7 mouse cellular contexts compared by ENCODE assay signal in the genomic region with DNA sequence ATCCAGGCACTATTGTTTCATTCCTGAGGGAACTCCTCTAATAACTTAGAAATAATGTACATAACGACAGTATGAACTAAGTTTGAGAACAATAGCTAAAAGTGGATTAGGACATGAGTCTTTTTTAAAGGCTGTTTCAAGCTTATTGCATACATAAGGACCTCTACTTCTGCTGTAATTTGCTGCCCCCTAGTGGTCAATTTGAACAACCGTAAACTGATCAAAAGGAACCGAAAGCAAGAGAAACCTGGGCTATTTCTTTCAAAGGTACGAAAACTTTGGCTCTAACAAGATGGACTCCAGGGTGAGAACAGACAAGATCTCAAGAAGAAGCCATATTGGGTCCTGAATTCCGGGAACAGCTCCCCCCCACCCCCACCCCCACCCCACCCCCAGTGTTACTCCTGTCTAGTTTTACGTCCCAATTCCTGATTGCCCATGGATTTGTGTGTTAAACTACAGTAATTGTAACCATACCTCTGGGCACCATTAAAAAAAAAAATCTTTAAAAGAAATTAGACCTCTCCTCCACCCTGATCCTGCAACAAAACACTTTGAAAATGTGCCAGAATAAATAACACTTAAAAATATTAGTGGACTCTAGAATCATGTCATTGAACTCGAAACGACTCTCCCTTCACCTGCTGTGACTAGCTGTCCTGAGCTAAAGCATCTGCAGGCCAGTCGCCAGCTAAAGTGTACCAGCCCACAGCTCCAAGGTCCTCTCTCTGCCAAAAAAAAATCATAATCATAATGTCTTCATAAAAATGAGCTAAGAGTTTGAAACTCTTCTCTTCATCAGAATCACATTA. TPM values are rescaled to one million over a fixed set of nuclear protein-coding genes. Genes with fewer than 3 reads are reported as not detected.
DNase-seq lines count a peak whose midpoint lies in the region; ATAC-seq and TF ChIP-seq lines count a peak whose summit lies in the region.

No protein-coding gene starts in this region.

- H3K4me1 ChIP-seq in embryonic facial prominence, embryonic 15.5 days, result no peaks in the 10 kb centered on the region
- H3K4me1 ChIP-seq in lung, adult 2 months (ENCODE audit: control insufficient read depth, insufficient read depth, low read length), result no peaks in the 10 kb centered on the region; the same call in none of the 2 replicates

- H3K27ac ChIP-seq in embryonic facial prominence, embryonic 15.5 days (replicated peaks), result no peak overlapping the region

- WGBS in embryonic facial prominence, embryonic 15.5 days, result 16% methylated on average over 9 of the region's 9 CpGs
- WGBS in lung, adult 2 months, result 16% methylated on average over 9 of the region's 9 CpGs

- peak; percentile 77; the same call in 1 of the 2 replicates for ATAC-seq in embryonic facial prominence, embryonic 15.5 days (ENCODE audit: insufficient number of reproducible peaks, low FRiP score, low TSS enrichment, low read depth)

- no peaks in the 10 kb centered on the region for H3K9me3 ChIP-seq in embryonic facial prominence, embryonic 15.5 days (replicated peaks)

- H3K9ac ChIP-seq in embryonic facial prominence, embryonic 15.5 days, result no peak overlapping the region

- peak; percentile 48; the same call in 1 of the 2 replicates for TF ChIP-seq CTCF in lung, adult 2 months (IDR thresholded peaks at IDR 0.05; ENCODE audit: insufficient read depth, low read length)

- H3K27me3 ChIP-seq in embryonic facial prominence, embryonic 15.5 days, result no peaks in the 10 kb centered on the region

- peak overlapping the region; percentile 29 for H3K4me3 ChIP-seq in embryonic facial prominence, embryonic 15.5 days (replicated peaks)
- H3K4me3 ChIP-seq in lung, adult 2 months (replicated peaks; ENCODE audit: extremely low read depth, low read depth, low read length), result peak overlapping the region; percentile 16

- DNase-seq in MN1 (ENCODE audit: low spot score), result peak; percentile 90
- peak; percentile 89 for DNase-seq in brain, adult 2 months (ENCODE audit: low read depth, low spot score)
- DNase-seq in heart, postnatal 14 days, result peak; percentile 34 to 73
- DNase-seq in kidney, postnatal 4 days, result peak; percentile 52 to 71
- no peak for DNase-seq in lung, adult 2 months
- peak; percentile 40 for DNase-seq in retina, adult 2 months (ENCODE audit: low read depth, low spot score)

- intact Hi-C loops in heart, postnatal 14 days (cut with DNase I), result loop anchor here (2.0 to 5.0 kb wide), 2 partner anchors 154 to 315 kb away; no protein-coding TSS in a partner anchor

- peak overlapping the region; percentile 39 for H3K4me2 ChIP-seq in embryonic facial prominence, embryonic 15.5 days (replicated peaks)

- no peaks in the 10 kb centered on the region for H3K36me3 ChIP-seq in embryonic facial prominence, embryonic 15.5 days

- TF ChIP-seq POLR2A in lung, adult 2 months (IDR thresholded peaks at IDR 0.05; ENCODE audit: borderline replicate concordance, extremely low read depth, low read depth, low read length), result no peak

RNA-seq across cellular contexts. Expression of gene Stx7, which starts 17.4 kb away (rescaled TPM):
- 70.1 and 73.2 TPM in 2 replicates for polyA plus RNA-seq in embryonic facial prominence, embryonic 15.5 days (2015; fragmentation: Nextera tagmentation; extraction: Ambion mirVana)
- total RNA-seq in heart, postnatal 14 days (2021), result 10 to 100 TPM; 41.4 to 42.7 TPM
- polyA plus RNA-seq in lung, adult 2 months (2012; rRNA removed), result 91.9 and 97.8 TPM in 2 replicates

RNA-seq across cellular contexts. Expression of gene Taar9, which starts 22.3 kb away (rescaled TPM):
- polyA plus RNA-seq in embryonic facial prominence, embryonic 15.5 days (2015; fragmentation: Nextera tagmentation; extraction: Ambion mirVana), result not detected in 2 replicates
- not detected for total RNA-seq in heart, postnatal 14 days (2021)
- polyA plus RNA-seq in lung, adult 2 months (2012; rRNA removed), result not detected in 2 replicates

RNA-seq across cellular contexts. Expression of gene Taar8c, which starts 29.9 kb away (rescaled TPM):
- polyA plus RNA-seq in embryonic facial prominence, embryonic 15.5 days (2015; fragmentation: Nextera tagmentation; extraction: Ambion mirVana), result not detected in 2 replicates
- not detected for total RNA-seq in heart, postnatal 14 days (2021)
- not detected in 2 replicates for polyA plus RNA-seq in lung, adult 2 months (2012; rRNA removed)

RNA-seq across cellular contexts. Expression of gene Taar8b, which starts 39.6 kb away (rescaled TPM):
- not detected in 2 replicates for polyA plus RNA-seq in embryonic facial prominence, embryonic 15.5 days (2015; fragmentation: Nextera tagmentation; extraction: Ambion mirVana)
- not detected for total RNA-seq in heart, postnatal 14 days (2021)
- polyA plus RNA-seq in lung, adult 2 months (2012; rRNA removed), result not detected in 2 replicates

RNA-seq across cellular contexts. Expression of gene Taar8a, which starts 55.4 kb away (rescaled TPM):
- polyA plus RNA-seq in embryonic facial prominence, embryonic 15.5 days (2015; fragmentation: Nextera tagmentation; extraction: Ambion mirVana), result not detected in 2 replicates
- total RNA-seq in heart, postnatal 14 days (2021), result not detected
- polyA plus RNA-seq in lung, adult 2 months (2012; rRNA removed), result not detected in 2 replicates
